Comparison of ENCODE assay signal across 13 mouse cellular contexts in genomic region chr10:39430074-39430764, GRCm38 (mm10).
DNase-seq lines count a peak whose midpoint lies in the region; ATAC-seq and TF ChIP-seq lines count a peak whose summit lies in the region.
"Had no signal": no experiment of that assay in that cellular context is flagged by ENCODE, and none has a peak within 500 bp of the region (broad histone marks: within the 10 kb centered on the region; RNA-seq: fewer than 3 reads in every experiment).

No protein-coding gene starts in this region.

- no peaks in the 10 kb centered on the region; the same call in 1 of the 2 replicates for H3K36me3 ChIP-seq in kidney, embryonic 14.5 days (ENCODE audit: control insufficient read depth, insufficient read depth, low read length)
- H3K36me3 ChIP-seq in embryonic facial prominence, embryonic 11.5 days (replicated peaks; ENCODE audit: control insufficient read depth, insufficient read depth, low read depth, low read length), result no peaks in the 10 kb centered on the region
- no peaks in the 10 kb centered on the region for H3K36me3 ChIP-seq in intestine, postnatal 0 days (ENCODE audit: control insufficient read depth, insufficient read depth)
- H3K36me3 ChIP-seq: embryonic facial prominence, embryonic 15.5 days; heart, embryonic 10.5 days had no signal

- H3K4me1 ChIP-seq in kidney, embryonic 14.5 days (ENCODE audit: control insufficient read depth, insufficient read depth, low read length), result peaks cover 28% of the 10 kb centered on the region
- H3K4me1 ChIP-seq in embryonic facial prominence, embryonic 11.5 days (ENCODE audit: control insufficient read depth, insufficient read depth, low read length), result no peaks in the 10 kb centered on the region; the same call in 1 of the 2 replicates
- H3K4me1 ChIP-seq in intestine, postnatal 0 days (replicated peaks; ENCODE audit: control insufficient read depth, insufficient read depth, low read length), result peaks cover 6% of the 10 kb centered on the region; the same call in 1 of the 2 replicates

- DNase-seq in kidney, postnatal 25 days, result no peak
- DNase-seq in embryonic facial prominence, embryonic 11.5 days (ENCODE audit: low spot score), result peak; percentile 62
- DNase-seq in left cerebral cortex, adult 9 months (ENCODE audit: low spot score in 2 of 2), result no peak
- no peak for DNase-seq in gastrocnemius, postnatal 4 days (ENCODE audit: low spot score in 2 of 2)
- DNase-seq in heart, adult 8-10 months (ENCODE audit: low spot score), result no peak
- DNase-seq: liver, postnatal 0 days; thymus, adult 18-20 months had no signal

- no peak overlapping the region for H3K4me3 ChIP-seq in kidney, embryonic 14.5 days (ENCODE audit: low read length)
- no peak overlapping the region for H3K4me3 ChIP-seq in embryonic facial prominence, embryonic 11.5 days (ENCODE audit: low read depth, low read length)
- H3K4me3 ChIP-seq in intestine, postnatal 0 days (ENCODE audit: low read depth, low read length), result no peak overlapping the region
- H3K4me3 ChIP-seq: embryonic facial prominence, embryonic 15.5 days; heart, embryonic 10.5 days; hindbrain, embryonic 15.5 days had no signal

- peak; percentile 85 for ATAC-seq in kidney, embryonic 14.5 days (ENCODE audit: low FRiP score, low TSS enrichment)
- ATAC-seq in CD4-positive, CD25-positive, alpha-beta regulatory T cell, adult 4 months, result peak; percentile 31
- peak; percentile 36 for ATAC-seq in embryonic facial prominence, embryonic 11.5 days (replicated peaks; ENCODE audit: insufficient number of reproducible peaks, low FRiP score, low TSS enrichment, low read depth)
- 0 out of 2 replicates have a peak, but pooled peaks have one; percentile 8 for ATAC-seq in intestine, postnatal 0 days
- ATAC-seq: liver, postnatal 0 days had no signal

- H3K9me3 ChIP-seq in kidney, embryonic 14.5 days (ENCODE audit: control insufficient read depth, low read length), result no peaks in the 10 kb centered on the region
- no peaks in the 10 kb centered on the region for H3K9me3 ChIP-seq in embryonic facial prominence, embryonic 11.5 days (replicated peaks; ENCODE audit: control insufficient read depth, low read length)
- H3K9me3 ChIP-seq in intestine, postnatal 0 days (ENCODE audit: control insufficient read depth), result no peaks in the 10 kb centered on the region
- H3K9me3 ChIP-seq: embryonic facial prominence, embryonic 15.5 days; heart, embryonic 10.5 days; hindbrain, embryonic 15.5 days had no signal

- no peak overlapping the region for H3K9ac ChIP-seq in kidney, embryonic 14.5 days (ENCODE audit: low read depth, low read length)
- no peak overlapping the region for H3K9ac ChIP-seq in embryonic facial prominence, embryonic 11.5 days (replicated peaks; ENCODE audit: low read length)
- no peak overlapping the region for H3K9ac ChIP-seq in intestine, postnatal 0 days (ENCODE audit: low read depth, low read length)
- H3K9ac ChIP-seq: embryonic facial prominence, embryonic 15.5 days; hindbrain, embryonic 15.5 days; liver, postnatal 0 days had no signal

- H3K4me2 ChIP-seq in kidney, embryonic 14.5 days (replicated peaks; ENCODE audit: low read depth, low read length), result peak overlapping the region; percentile 1
- H3K4me2 ChIP-seq in embryonic facial prominence, embryonic 11.5 days (ENCODE audit: low read depth, low read length), result no peak overlapping the region
- no peak overlapping the region for H3K4me2 ChIP-seq in intestine, postnatal 0 days (replicated peaks; ENCODE audit: low read depth)
- H3K4me2 ChIP-seq: embryonic facial prominence, embryonic 15.5 days; hindbrain, embryonic 15.5 days had no signal

- 25% methylated on average over 14 of the region's 14 CpGs for WGBS in kidney, embryonic 14.5 days
- WGBS in embryonic facial prominence, embryonic 11.5 days, result 55% methylated on average over 14 of the region's 14 CpGs
- WGBS in intestine, postnatal 0 days, result 64% methylated on average over 14 of the region's 14 CpGs

- no peaks in the 10 kb centered on the region for H3K27me3 ChIP-seq in kidney, embryonic 14.5 days (ENCODE audit: control insufficient read depth, insufficient read depth, low read length)
- H3K27me3 ChIP-seq in embryonic facial prominence, embryonic 11.5 days (ENCODE audit: control insufficient read depth, insufficient read depth, low read length), result no peaks in the 10 kb centered on the region
- no peaks in the 10 kb centered on the region for H3K27me3 ChIP-seq in intestine, postnatal 0 days (replicated peaks; ENCODE audit: control insufficient read depth, insufficient read depth, low read length)
- H3K27me3 ChIP-seq: embryonic facial prominence, embryonic 15.5 days; hindbrain, embryonic 15.5 days had no signal

- H3K27ac ChIP-seq in kidney, embryonic 14.5 days (ENCODE audit: low read depth, low read length), result peak overlapping the region; percentile 68
- H3K27ac ChIP-seq in embryonic facial prominence, embryonic 11.5 days (replicated peaks; ENCODE audit: low read depth, low read length), result no peak overlapping the region
- peak overlapping the region; percentile 9; the same call in 1 of the 2 replicates for H3K27ac ChIP-seq in intestine, postnatal 0 days (ENCODE audit: low read depth, low read length)
- H3K27ac ChIP-seq: embryonic facial prominence, embryonic 15.5 days; heart, embryonic 10.5 days; hindbrain, embryonic 15.5 days had no signal

- no peak for TF ChIP-seq CTCF in intestine, postnatal 0 days (IDR thresholded peaks at IDR 0.05; ENCODE audit: low read depth)

Comparison
In these comparisons a context has a peak if more than half of its experiments do, and no peak if none do; other contexts are left out.
1. ATAC-seq: peak in every context shown above with its lines; median percentile 85 in kidney, embryonic 14.5 days; 36 in embryonic facial prominence, embryonic 11.5 days; 31 in CD4-positive, CD25-positive, alpha-beta regulatory T cell, adult 4 months; 8 in intestine, postnatal 0 days.